Mouse (Mus musculus) testis, postnatal 10 days (tissue): ENCODE measurements around the gene Gcdh.
A peak's percentile ranks its signal among the peaks of the same experiment; 100 is the strongest.

Experiments used
- DNase-seq: peaks from one replicate; pipeline ENCODE4 v3.0.0; 2021; ENCODE audit warnings: low spot score

Gcdh gene

DNA sequence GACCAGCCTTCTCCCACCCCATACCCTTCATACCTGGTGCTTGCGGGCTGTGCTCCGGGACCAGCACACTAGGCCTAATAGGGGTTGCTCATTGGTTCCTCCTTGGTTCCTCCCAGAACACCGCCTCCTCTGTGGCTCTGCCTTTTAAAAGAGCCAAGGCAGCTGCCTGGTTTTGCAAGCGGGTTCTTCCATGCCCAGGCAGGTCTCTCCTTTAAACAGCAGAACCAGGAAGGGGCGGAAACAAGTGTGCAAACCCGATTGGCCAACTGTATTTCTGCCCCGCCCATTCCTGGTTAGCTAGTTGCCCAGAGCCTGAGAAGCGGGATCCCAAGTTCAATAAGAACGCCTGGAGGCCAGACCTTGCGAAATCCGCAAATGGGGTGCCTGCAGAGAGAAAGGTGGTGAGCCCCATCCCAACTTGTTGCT is at the start of gene Gcdh:
TSS of gene Gcdh (minus strand) at position 213 of the 426 bp plus-strand sequence.
- peak; percentile 86 for DNase-seq

- no peak for DNase-seq
Observed at GRCm38 (mm10) chr8:84937620-84938485, 44.1 kb upstream of the Gcdh start.

- peak; percentile 80 for DNase-seq
Observed at GRCm38 (mm10) chr8:84936962-84937546, 43.3 kb upstream of the Gcdh start, which contains the start of gene Mast1. TSS of gene Mast1 (minus strand) at chr8:84937359.

GRCm38 (mm10) chr8:84936041-84936961 is 42.6 kb upstream of the Gcdh start:
- no peak for DNase-seq

GRCm38 (mm10) chr8:84935489-84935888 is 41.8 kb upstream of the Gcdh start:
- DNase-seq = no peak

- DNase-seq = no peak
Observed at GRCm38 (mm10) chr8:84934860-84935259, 41.1 kb upstream of the Gcdh start.

GRCm38 (mm10) chr8:84933767-84934559 is 40.2 kb upstream of the Gcdh start:
- no peak for DNase-seq

GRCm38 (mm10) chr8:84930582-84930981 is 36.9 kb upstream of the Gcdh start:
- no peak for DNase-seq

GRCm38 (mm10) chr8:84928456-84929306 is 35.0 kb upstream of the Gcdh start:
- peak; percentile 85 for DNase-seq

DNA sequence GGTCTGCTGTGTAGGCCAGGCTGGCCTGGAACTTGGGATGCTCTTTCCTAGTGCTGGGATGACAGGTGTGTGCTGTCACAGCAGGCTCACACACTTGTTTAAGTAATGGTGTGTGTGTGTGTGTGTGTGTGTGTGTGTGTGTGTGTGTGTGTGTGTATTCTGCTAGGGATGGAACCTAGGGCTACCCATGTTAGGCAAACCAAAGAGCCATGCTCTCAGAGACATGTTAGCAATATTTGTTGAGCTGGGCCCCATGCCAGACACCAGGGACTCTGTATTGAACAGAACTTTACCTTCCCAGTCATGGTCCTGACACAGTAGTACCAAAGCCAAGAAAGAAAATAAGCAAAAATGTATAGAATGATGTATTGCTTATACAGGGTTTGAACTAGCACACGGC is 33.8 kb upstream of the Gcdh start:
- DNase-seq = no peak

DNA sequence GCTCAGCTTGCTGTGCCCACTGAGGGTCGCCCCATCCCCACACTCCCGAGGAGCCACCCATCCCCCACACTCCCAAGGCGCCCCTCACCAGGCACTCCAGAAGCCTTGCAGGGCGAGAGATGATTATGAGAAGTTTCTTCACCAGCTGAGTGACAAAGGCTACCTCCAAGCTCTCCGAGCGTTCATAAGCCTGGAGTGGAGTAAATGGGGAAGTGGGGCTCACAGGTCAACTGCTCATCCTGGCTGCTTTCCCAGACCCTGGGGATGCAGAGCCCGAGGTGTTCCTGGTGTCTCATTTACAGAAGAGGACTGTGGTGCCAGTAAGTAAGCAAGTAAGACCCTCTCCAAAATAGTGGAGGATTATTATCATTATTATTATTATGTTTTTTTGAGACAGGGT is 31.8 kb upstream of the Gcdh start:
- DNase-seq = no peak

- DNase-seq = no peak
Observed at GRCm38 (mm10) chr8:84921596-84921995, 27.9 kb upstream of the Gcdh start.

- no peak for DNase-seq
Observed at GRCm38 (mm10) chr8:84918646-84919045, 24.9 kb upstream of the Gcdh start.

DNA sequence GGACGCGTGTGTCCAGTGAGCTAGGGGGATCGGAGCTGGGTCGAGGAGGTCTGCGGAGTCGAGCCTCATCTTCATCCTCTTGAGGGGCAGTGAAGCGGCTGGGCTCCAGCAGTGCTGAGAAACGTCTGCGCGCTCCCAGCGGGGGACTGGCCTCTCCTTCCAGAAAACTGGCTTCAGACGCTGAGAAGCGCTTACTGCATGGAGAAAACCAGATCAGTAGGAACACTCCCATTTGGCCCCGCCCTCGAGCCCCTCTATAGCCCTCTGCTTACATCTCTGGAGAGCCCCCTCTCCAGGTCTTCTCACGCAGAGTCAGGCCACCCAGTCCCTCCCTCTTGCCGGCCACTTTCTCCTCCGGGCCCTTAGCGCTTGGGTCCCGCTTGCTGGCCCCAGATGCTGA is 24.1 kb upstream of the Gcdh start:
- no peak for DNase-seq

DNA sequence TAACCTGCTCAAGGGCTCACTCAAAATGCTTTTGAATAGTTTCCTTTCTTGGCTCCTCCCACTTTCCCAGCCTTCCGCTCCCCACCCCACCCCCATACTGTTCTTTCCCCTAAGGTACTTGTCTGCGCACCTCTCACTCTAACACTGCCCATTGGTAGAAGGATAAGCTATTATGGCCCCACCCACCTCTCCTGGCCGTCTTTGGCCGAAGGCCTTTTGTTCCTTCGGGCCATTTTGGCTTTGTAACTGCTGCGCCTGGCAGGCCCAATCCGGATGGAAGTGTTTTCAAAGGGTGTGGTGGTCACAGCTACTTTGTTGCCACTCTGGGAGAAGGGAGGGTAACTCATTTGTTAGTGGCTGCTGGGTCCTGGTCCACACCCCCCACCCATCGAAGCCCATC is 21.5 kb upstream of the Gcdh start:
- DNase-seq = no peak

DNA sequence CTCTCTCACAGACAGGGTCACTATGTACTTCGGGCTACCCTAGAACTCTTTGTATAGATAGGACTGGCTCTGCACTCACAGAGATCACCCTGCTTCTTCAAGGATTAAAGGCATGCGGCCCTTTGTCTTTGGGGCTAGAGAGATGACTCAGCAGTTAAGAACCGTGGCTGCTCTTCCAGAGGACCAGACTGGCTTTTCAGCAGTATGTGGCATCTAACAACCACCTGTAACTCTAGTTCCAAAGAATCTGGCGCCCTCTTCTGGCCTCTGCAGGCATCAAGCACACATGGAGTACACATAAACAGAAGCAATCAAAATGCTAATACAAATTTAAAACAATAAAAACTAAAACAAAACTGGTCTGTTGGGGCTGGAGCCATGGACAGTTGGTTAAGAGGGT is 20.2 kb upstream of the Gcdh start:
- DNase-seq = no peak

DNA sequence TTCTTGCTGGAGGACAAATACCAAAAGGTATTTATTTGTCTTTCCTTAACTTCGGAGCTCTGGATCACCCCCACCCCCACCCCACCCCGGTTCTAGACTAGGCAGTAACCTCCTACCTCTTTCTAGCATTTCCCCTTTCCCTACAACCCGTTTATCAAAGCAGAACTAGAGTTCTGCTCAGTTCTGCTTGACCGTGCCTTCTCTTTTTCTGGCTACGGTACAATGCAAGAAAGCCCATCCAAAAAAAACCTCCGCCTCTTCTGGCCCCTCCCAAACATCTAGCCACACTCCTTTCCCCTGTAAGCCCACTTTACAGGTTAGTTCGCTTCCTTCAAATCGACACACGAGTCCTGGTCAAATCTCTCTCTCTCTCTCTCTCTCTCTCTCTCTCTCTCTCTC is 19.8 kb upstream of the Gcdh start:
- no peak for DNase-seq

DNA sequence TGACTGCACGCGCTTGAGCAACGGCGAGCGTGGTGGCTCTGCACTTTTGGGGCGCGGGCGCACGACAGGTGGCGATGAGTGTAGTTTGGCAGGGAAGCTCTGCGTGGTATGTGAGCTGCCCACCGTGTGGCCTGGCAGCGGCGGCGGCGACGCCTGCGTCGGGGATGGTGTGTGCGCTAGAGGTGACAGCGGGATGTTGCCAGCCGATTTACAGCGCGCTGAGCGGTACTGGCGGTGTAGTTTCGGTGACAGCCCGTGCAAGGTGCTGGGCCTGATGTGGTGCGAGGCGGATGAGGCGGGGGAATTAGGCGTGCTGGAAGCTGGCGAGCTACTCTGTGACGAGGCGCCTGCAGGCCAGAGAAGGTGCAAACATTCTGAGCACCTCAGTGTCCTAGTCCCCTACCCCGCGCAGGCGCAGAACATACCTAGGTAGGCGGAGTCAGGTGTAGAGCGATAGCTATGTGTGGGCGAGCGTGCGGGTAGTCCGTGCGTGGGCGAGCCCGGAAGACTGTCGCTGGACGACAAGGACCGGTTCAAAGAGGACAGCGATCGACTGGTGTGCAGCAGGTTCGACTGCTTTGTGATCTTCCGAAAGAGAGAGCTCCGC is 19.3 kb upstream of the Gcdh start:
- peak; percentile 83 for DNase-seq

DNA sequence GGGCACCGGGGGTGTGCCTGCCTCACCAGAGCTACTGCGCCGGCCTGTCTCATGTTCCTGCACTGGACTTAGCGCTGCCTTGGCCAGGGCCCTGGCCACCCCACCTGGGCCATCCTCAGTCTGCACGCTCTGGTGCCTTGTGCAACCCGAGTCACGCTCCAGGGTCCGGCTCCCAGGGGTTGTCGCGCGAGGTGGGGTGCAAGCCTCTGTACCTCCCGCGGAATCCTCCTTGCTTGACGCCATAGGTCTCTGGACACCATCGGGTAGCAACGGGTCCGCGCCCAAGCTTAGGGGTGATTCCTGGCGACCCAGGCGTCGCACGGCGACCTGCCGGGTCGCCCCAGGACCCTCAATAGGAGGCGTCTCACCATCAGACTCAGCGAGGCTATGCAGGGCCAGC is 18.7 kb upstream of the Gcdh start:
- no peak for DNase-seq

- DNase-seq = no peak
Observed at GRCm38 (mm10) chr8:84911854-84912253, 18.1 kb upstream of the Gcdh start.
